22 mouse cellular contexts compared by ENCODE assay signal in genomic region chr12:89134774-89135307, GRCm38 (mm10).
DNase-seq lines count a peak whose midpoint lies in the region; ATAC-seq lines count a peak whose summit lies in the region.
"Had no signal": no experiment of that assay in that cellular context is flagged by ENCODE, and none has a peak within 500 bp of the region (broad histone marks: within the 10 kb centered on the region; RNA-seq: fewer than 3 reads in every experiment).

No protein-coding gene starts in this region.

- WGBS in forebrain, embryonic 13.5 days, result 44% methylated on average over 8 of the region's 8 CpGs
- 59% methylated on average over 8 of the region's 8 CpGs for WGBS in forebrain, embryonic 12.5 days
- WGBS in forebrain, embryonic 16.5 days, result 36% methylated on average over 8 of the region's 8 CpGs
- 70% methylated on average over 8 of the region's 8 CpGs for WGBS in kidney, embryonic 14.5 days

- no peaks in the 10 kb centered on the region for H3K36me3 ChIP-seq in forebrain, embryonic 13.5 days (ENCODE audit: poor library complexity, severe bottlenecking)
- H3K36me3 ChIP-seq in forebrain, embryonic 12.5 days (replicated peaks), result no peaks in the 10 kb centered on the region
- no peaks in the 10 kb centered on the region for H3K36me3 ChIP-seq in forebrain, embryonic 16.5 days (ENCODE audit: control insufficient read depth, insufficient read depth)
- H3K36me3 ChIP-seq in kidney, embryonic 14.5 days (ENCODE audit: control insufficient read depth, insufficient read depth, low read length), result no peaks in the 10 kb centered on the region
- H3K36me3 ChIP-seq: embryonic facial prominence, embryonic 10.5 days; embryonic facial prominence, embryonic 13.5 days; heart, embryonic 12.5 days; heart, embryonic 15.5 days; hindbrain, embryonic 15.5 days had no signal

- H3K9me3 ChIP-seq in forebrain, embryonic 13.5 days (replicated peaks), result no peaks in the 10 kb centered on the region
- no peaks in the 10 kb centered on the region for H3K9me3 ChIP-seq in forebrain, embryonic 12.5 days
- no peaks in the 10 kb centered on the region for H3K9me3 ChIP-seq in forebrain, embryonic 16.5 days (ENCODE audit: control insufficient read depth, low read length)
- no peaks in the 10 kb centered on the region for H3K9me3 ChIP-seq in kidney, embryonic 14.5 days (ENCODE audit: control insufficient read depth, low read length)
- H3K9me3 ChIP-seq: embryonic facial prominence, embryonic 10.5 days; embryonic facial prominence, embryonic 13.5 days; heart, embryonic 12.5 days; heart, embryonic 15.5 days; hindbrain, embryonic 15.5 days had no signal

- no peak overlapping the region for H3K4me3 ChIP-seq in forebrain, embryonic 13.5 days
- no peak overlapping the region for H3K4me3 ChIP-seq in forebrain, embryonic 12.5 days (replicated peaks)
- no peak overlapping the region for H3K4me3 ChIP-seq in forebrain, embryonic 16.5 days (replicated peaks; ENCODE audit: low read length)
- no peak overlapping the region for H3K4me3 ChIP-seq in kidney, embryonic 14.5 days (ENCODE audit: low read length)
- H3K4me3 ChIP-seq: embryonic facial prominence, embryonic 10.5 days; embryonic facial prominence, embryonic 13.5 days; erythroblast, embryonic 14.5 days; gastrocnemius, adult 2 months; heart, embryonic 12.5 days; heart, embryonic 15.5 days; hindbrain, embryonic 15.5 days had no signal

- DNase-seq in heart, adult 11 months, result peak; percentile 49
- no peak for DNase-seq in heart, postnatal 4 days
- DNase-seq: adrenal gland, adult 8-10 months; adrenal gland, postnatal 25 days; cerebellum, adult 11-12 months; cerebellum, adult 8-10 months; gastrocnemius, adult 2 months; gastrocnemius, postnatal 14 days; heart, adult 18-20 months; heart, postnatal 36 days had no signal

- no peaks in the 10 kb centered on the region for H3K27me3 ChIP-seq in forebrain, embryonic 13.5 days
- no peaks in the 10 kb centered on the region for H3K27me3 ChIP-seq in forebrain, embryonic 12.5 days
- H3K27me3 ChIP-seq in forebrain, embryonic 16.5 days (replicated peaks; ENCODE audit: control insufficient read depth, insufficient read depth, low read length), result no peaks in the 10 kb centered on the region
- no peaks in the 10 kb centered on the region for H3K27me3 ChIP-seq in kidney, embryonic 14.5 days (ENCODE audit: control insufficient read depth, insufficient read depth, low read length)
- H3K27me3 ChIP-seq: embryonic facial prominence, embryonic 13.5 days; heart, embryonic 12.5 days; heart, embryonic 15.5 days; hindbrain, embryonic 15.5 days had no signal

- H3K4me1 ChIP-seq in forebrain, embryonic 13.5 days, result 0 out of 2 replicates have a peak, but pooled peaks cover 6% of the 10 kb centered on the region
- no peaks in the 10 kb centered on the region for H3K4me1 ChIP-seq in forebrain, embryonic 12.5 days
- no peaks in the 10 kb centered on the region for H3K4me1 ChIP-seq in forebrain, embryonic 16.5 days (replicated peaks; ENCODE audit: control insufficient read depth, insufficient read depth, low read length)
- H3K4me1 ChIP-seq in kidney, embryonic 14.5 days (ENCODE audit: control insufficient read depth, insufficient read depth, low read length), result no peaks in the 10 kb centered on the region
- H3K4me1 ChIP-seq: embryonic facial prominence, embryonic 10.5 days; embryonic facial prominence, embryonic 13.5 days; heart, embryonic 12.5 days; heart, embryonic 15.5 days had no signal

- no peak overlapping the region for H3K9ac ChIP-seq in forebrain, embryonic 13.5 days
- H3K9ac ChIP-seq in forebrain, embryonic 12.5 days, result no peak overlapping the region
- no peak overlapping the region for H3K9ac ChIP-seq in forebrain, embryonic 16.5 days (replicated peaks; ENCODE audit: low read depth, low read length)
- H3K9ac ChIP-seq in kidney, embryonic 14.5 days (ENCODE audit: low read depth, low read length), result no peak overlapping the region
- H3K9ac ChIP-seq: embryonic facial prominence, embryonic 13.5 days; heart, embryonic 12.5 days; heart, embryonic 15.5 days; hindbrain, embryonic 15.5 days had no signal

- H3K4me2 ChIP-seq in forebrain, embryonic 13.5 days, result no peak overlapping the region
- no peak overlapping the region for H3K4me2 ChIP-seq in forebrain, embryonic 12.5 days
- no peak overlapping the region for H3K4me2 ChIP-seq in forebrain, embryonic 16.5 days (ENCODE audit: low read length)
- no peak overlapping the region for H3K4me2 ChIP-seq in kidney, embryonic 14.5 days (replicated peaks; ENCODE audit: low read depth, low read length)
- H3K4me2 ChIP-seq: embryonic facial prominence, embryonic 13.5 days; heart, embryonic 12.5 days; heart, embryonic 15.5 days; hindbrain, embryonic 15.5 days had no signal

- H3K27ac ChIP-seq in forebrain, embryonic 13.5 days, result no peak overlapping the region; the same call in 1 of the 2 replicates
- H3K27ac ChIP-seq in forebrain, embryonic 12.5 days, result no peak overlapping the region
- no peak overlapping the region for H3K27ac ChIP-seq in forebrain, embryonic 16.5 days (ENCODE audit: low read length)
- no peak overlapping the region for H3K27ac ChIP-seq in kidney, embryonic 14.5 days (ENCODE audit: low read depth, low read length)
- H3K27ac ChIP-seq: embryonic facial prominence, embryonic 10.5 days; embryonic facial prominence, embryonic 13.5 days; gastrocnemius, adult 2 months; heart, embryonic 15.5 days; hindbrain, embryonic 15.5 days had no signal

- peak; percentile 81 for ATAC-seq in forebrain, embryonic 13.5 days
- no peak for ATAC-seq in forebrain, embryonic 12.5 days (ENCODE audit: low FRiP score)
- peak; percentile 91 for ATAC-seq in forebrain, embryonic 16.5 days
- ATAC-seq in kidney, embryonic 14.5 days (ENCODE audit: low FRiP score, low TSS enrichment), result no peak
- ATAC-seq: activated CD4-positive, CD25-positive, alpha-beta regulatory T cell, adult 4 months; intestine, postnatal 0 days had no signal

Comparison
In these comparisons a context has a peak if more than half of its experiments do, and no peak if none do; other contexts are left out.
1. ATAC-seq: peak in forebrain, embryonic 13.5 days (single experiment) and forebrain, embryonic 16.5 days (single experiment); none in forebrain, embryonic 12.5 days (single experiment) and kidney, embryonic 14.5 days (single experiment).